In genomic region chr8:71290211-71290610, GRCm38 (mm10) we compare ENCODE assay signal across 20 mouse cellular contexts. TPM values are rescaled to one million over a fixed set of nuclear protein-coding genes. Genes with fewer than 3 reads are reported as not detected.
DNase-seq lines count a peak whose midpoint lies in the region; ATAC-seq and TF ChIP-seq lines count a peak whose summit lies in the region.
"Had no signal": no experiment of that assay in that cellular context is flagged by ENCODE, and none has a peak within 500 bp of the region (broad histone marks: within the 10 kb centered on the region; RNA-seq: fewer than 3 reads in every experiment).

No protein-coding gene starts in this region.

- WGBS in intestine, postnatal 0 days: 94% methylated on average over 21 of the region's 21 CpGs
- WGBS in intestine, embryonic 15.5 days: 93% methylated on average over 21 of the region's 21 CpGs
- 93% methylated on average over 21 of the region's 21 CpGs for WGBS in stomach, postnatal 0 days

- peak; percentile 91 for DNase-seq in heart, adult 11 months
- DNase-seq in heart, postnatal 10 days: no peak
- peak; percentile 17 for DNase-seq in ZHBTc4 (ENCODE audit: low read depth, low spot score)
- DNase-seq in stomach, postnatal 0 days (ENCODE audit: low spot score): no peak
- DNase-seq in left cerebral cortex, postnatal 10 days (ENCODE audit: extremely low spot score in 1 of 2, low spot score in 2 of 2): no peak
- no peak for DNase-seq in right cerebral cortex, postnatal 25 days
- DNase-seq: adrenal gland, postnatal 10 days; B cell, adult 2 months; cerebellum, adult 18-20 months; cerebellum, adult 9-11 months; gastrocnemius, adult 2 months; gastrocnemius, postnatal 25 days had no signal

- H3K4me3 ChIP-seq in intestine, postnatal 0 days (ENCODE audit: low read depth, low read length): no peak overlapping the region
- H3K4me3 ChIP-seq in intestine, embryonic 15.5 days (replicated peaks): no peak overlapping the region
- no peak overlapping the region for H3K4me3 ChIP-seq in stomach, postnatal 0 days (ENCODE audit: low read depth, low read length)
- H3K4me3 ChIP-seq: embryonic facial prominence, embryonic 10.5 days; gastrocnemius, adult 2 months; hindbrain, embryonic 10.5 days had no signal

- H3K9ac ChIP-seq in intestine, postnatal 0 days (ENCODE audit: low read depth, low read length): no peak overlapping the region
- H3K9ac ChIP-seq in intestine, embryonic 15.5 days: no peak overlapping the region
- no peak overlapping the region for H3K9ac ChIP-seq in stomach, postnatal 0 days (ENCODE audit: low read length)
- H3K9ac ChIP-seq: hindbrain, embryonic 14.5 days had no signal

- intact Hi-C loops in heart, postnatal 10 days (cut with DNase I): no loop called here
- intact Hi-C loops in left cerebral cortex, postnatal 10 days (cut with DNase I): no loop called here

- H3K4me1 ChIP-seq in intestine, postnatal 0 days (replicated peaks; ENCODE audit: control insufficient read depth, insufficient read depth, low read length): no peaks in the 10 kb centered on the region
- H3K4me1 ChIP-seq in intestine, embryonic 15.5 days (replicated peaks): no peaks in the 10 kb centered on the region
- H3K4me1 ChIP-seq in stomach, postnatal 0 days (replicated peaks; ENCODE audit: control insufficient read depth, insufficient read depth): no peaks in the 10 kb centered on the region
- H3K4me1 ChIP-seq: embryonic facial prominence, embryonic 10.5 days; hindbrain, embryonic 10.5 days had no signal

- TF ChIP-seq CTCF in intestine, postnatal 0 days (IDR thresholded peaks at IDR 0.05; ENCODE audit: low read depth): no peak
- no peak for TF ChIP-seq CTCF in stomach, postnatal 0 days (IDR thresholded peaks at IDR 0.05; ENCODE audit: low read depth)

- no peak for TF ChIP-seq EP300 in stomach, postnatal 0 days (optimal IDR thresholded peaks at IDR 0.05)

- H3K27ac ChIP-seq in intestine, postnatal 0 days (ENCODE audit: low read depth, low read length): 0 out of 2 replicates have a peak overlapping the region, but pooled peaks have one; percentile 7
- no peak overlapping the region for H3K27ac ChIP-seq in intestine, embryonic 15.5 days
- H3K27ac ChIP-seq in stomach, postnatal 0 days (replicated peaks): no peak overlapping the region
- H3K27ac ChIP-seq: embryonic facial prominence, embryonic 10.5 days; hindbrain, embryonic 10.5 days; hindbrain, embryonic 14.5 days had no signal

- no peak for ATAC-seq in intestine, postnatal 0 days
- no peak for ATAC-seq in intestine, embryonic 15.5 days
- ATAC-seq in stomach, postnatal 0 days (ENCODE audit: low FRiP score, low TSS enrichment): 0 out of 2 replicates have a peak, but pooled peaks have one; percentile 18
- ATAC-seq: CD4-positive, CD25-positive, alpha-beta regulatory T cell, adult 4 months; forebrain, embryonic 14.5 days; intestine, embryonic 16.5 days had no signal

- H3K27me3 ChIP-seq in intestine, postnatal 0 days (replicated peaks; ENCODE audit: control insufficient read depth, insufficient read depth, low read length): no peaks in the 10 kb centered on the region
- H3K27me3 ChIP-seq in intestine, embryonic 15.5 days (replicated peaks): no peaks in the 10 kb centered on the region
- H3K27me3 ChIP-seq in stomach, postnatal 0 days (ENCODE audit: control insufficient read depth, insufficient read depth, low read length): no peaks in the 10 kb centered on the region

- H3K36me3 ChIP-seq in intestine, postnatal 0 days (ENCODE audit: control insufficient read depth, insufficient read depth): peaks cover 24% of the 10 kb centered on the region
- H3K36me3 ChIP-seq in intestine, embryonic 15.5 days: peaks cover 13% of the 10 kb centered on the region
- H3K36me3 ChIP-seq in stomach, postnatal 0 days (ENCODE audit: control insufficient read depth, insufficient read depth, low read length): peaks cover 5% of the 10 kb centered on the region

- no peaks in the 10 kb centered on the region for H3K9me3 ChIP-seq in intestine, postnatal 0 days (ENCODE audit: control insufficient read depth)
- no peaks in the 10 kb centered on the region for H3K9me3 ChIP-seq in intestine, embryonic 15.5 days
- H3K9me3 ChIP-seq in stomach, postnatal 0 days (ENCODE audit: control insufficient read depth, low read length): no peaks in the 10 kb centered on the region
- H3K9me3 ChIP-seq: embryonic facial prominence, embryonic 10.5 days; hindbrain, embryonic 10.5 days had no signal

- no peak overlapping the region for H3K4me2 ChIP-seq in intestine, postnatal 0 days (replicated peaks; ENCODE audit: low read depth)
- no peak overlapping the region for H3K4me2 ChIP-seq in intestine, embryonic 15.5 days (replicated peaks)
- H3K4me2 ChIP-seq in stomach, postnatal 0 days (replicated peaks; ENCODE audit: low read depth): no peak overlapping the region
- H3K4me2 ChIP-seq: hindbrain, embryonic 14.5 days had no signal

RNA-seq across cellular contexts. Expression of gene Haus8, which starts 17.5 kb away (rescaled TPM):
- 10 to 100 TPM; 38.9 to 52.7 TPM for total RNA-seq in heart, postnatal 10 days (2021)
- polyA plus RNA-seq in intestine, postnatal 0 days (2015; fragmentation: Nextera tagmentation; extraction: Ambion mirVana): 12.9 and 13.1 TPM in 2 replicates
- 44.5 and 51.6 TPM in 2 replicates for polyA plus RNA-seq in intestine, embryonic 15.5 days (2015; fragmentation: Nextera tagmentation; extraction: Ambion mirVana)
- polyA plus RNA-seq in stomach, postnatal 0 days (2015; fragmentation: Nextera tagmentation; extraction: Ambion mirVana): 24.8 and 29.0 TPM in 2 replicates
- 10 to 100 TPM; 14.5 to 19.6 TPM for total RNA-seq in left cerebral cortex, postnatal 10 days (2021)

RNA-seq across cellular contexts. Expression of gene Myo9b, which starts 17.7 kb away (rescaled TPM):
- 10 to 100 TPM; 41.0 to 43.5 TPM for total RNA-seq in heart, postnatal 10 days (2021)
- 6.5 and 7.2 TPM in 2 replicates for polyA plus RNA-seq in intestine, postnatal 0 days (2015; fragmentation: Nextera tagmentation; extraction: Ambion mirVana)
- polyA plus RNA-seq in intestine, embryonic 15.5 days (2015; fragmentation: Nextera tagmentation; extraction: Ambion mirVana): 15.4 and 19.5 TPM in 2 replicates
- 5.8 and 6.0 TPM in 2 replicates for polyA plus RNA-seq in stomach, postnatal 0 days (2015; fragmentation: Nextera tagmentation; extraction: Ambion mirVana)
- 10 to 100 TPM; 30.5 to 30.6 TPM for total RNA-seq in left cerebral cortex, postnatal 10 days (2021)

Comparison
In these comparisons a context has a peak if more than half of its experiments do, and no peak if none do; other contexts are left out.
1. DNase-seq: peak in heart, adult 11 months (single experiment) and ZHBTc4 (single experiment); none in heart, postnatal 10 days (0 of 2), stomach, postnatal 0 days (single experiment), left cerebral cortex, postnatal 10 days (0 of 2) and right cerebral cortex, postnatal 25 days (single experiment).